Mouse (Mus musculus) heart, embryonic 16.5 days (tissue): ENCODE measurements at regions not wholly inside any gene's neighbourhood (a gene's known extent, or its start where the extent isn't known, plus 50 kb on each side); places are given as distances from the start of the nearest gene placed in this dataset.

Experiments
- ATAC-seq: fragments of 200-750 bp; cut with Nextera tagmentation; replicated peaks from 2 replicates; pipeline ENCODE4 v1.8.0; 2017; ENCODE audit warnings: moderate number of reproducible peaks; ENCODE audit not compliant: insufficient read depth, low FRiP score; ENCODE audit errors: extremely low read depth
- H3K27ac ChIP-seq: fragments of 300-500 bp; sonication (generic); 2 replicates; pipeline ENCODE4 v1.5.1; 2014; ENCODE audit warnings: mild to moderate bottlenecking, low read length, control low read depth, moderate library complexity
- H3K27me3 ChIP-seq: fragments of 300-500 bp; sonication (generic); 2 replicates; pipeline ENCODE4 v1.6.1; 2014; ENCODE audit warnings: low read length, mixed read lengths; ENCODE audit not compliant: control insufficient read depth, insufficient read depth
- H3K36me3 ChIP-seq: fragments of 300-500 bp; sonication (generic); 2 replicates; pipeline ENCODE4 v1.6.1; 2014; ENCODE audit not compliant: control insufficient read depth, insufficient read depth
- H3K4me1 ChIP-seq: fragments of 300-500 bp; sonication (generic); 2 replicates; pipeline ENCODE4 v1.6.1; 2014; ENCODE audit warnings: low read length, mixed read lengths; ENCODE audit not compliant: control insufficient read depth, insufficient read depth
- H3K4me2 ChIP-seq: fragments of 300-500 bp; sonication (generic); 2 replicates; pipeline ENCODE4 v1.6.1; 2014; ENCODE audit warnings: low read depth, mild to moderate bottlenecking, control low read depth, low read length
- H3K4me3 ChIP-seq: fragments of 300-500 bp; sonication (generic); 2 replicates; pipeline ENCODE4 v1.5.1; 2014; ENCODE audit warnings: mild to moderate bottlenecking, control low read depth, low read length
- H3K9ac ChIP-seq: fragments of 300-500 bp; sonication (generic); 2 replicates; pipeline ENCODE4 v1.6.1; 2014; ENCODE audit warnings: low read length, control low read depth
- H3K9me3 ChIP-seq: fragments of 300-500 bp; sonication (generic); replicated peaks from 2 replicates; pipeline ENCODE4 v1.6.1; 2016; ENCODE audit warnings: low read length; ENCODE audit not compliant: control insufficient read depth
- WGBS: fragments of 180-500 bp; shearing (Covaris S2); extraction: QIAGEN DNeasy Blood & Tissue Kit; methylation state at CpG from one replicate; pipeline ENCODE4 v1.1.7; 2014; 5-methylcytosine and 5-hydroxymethylcytosine counted together

DNA sequence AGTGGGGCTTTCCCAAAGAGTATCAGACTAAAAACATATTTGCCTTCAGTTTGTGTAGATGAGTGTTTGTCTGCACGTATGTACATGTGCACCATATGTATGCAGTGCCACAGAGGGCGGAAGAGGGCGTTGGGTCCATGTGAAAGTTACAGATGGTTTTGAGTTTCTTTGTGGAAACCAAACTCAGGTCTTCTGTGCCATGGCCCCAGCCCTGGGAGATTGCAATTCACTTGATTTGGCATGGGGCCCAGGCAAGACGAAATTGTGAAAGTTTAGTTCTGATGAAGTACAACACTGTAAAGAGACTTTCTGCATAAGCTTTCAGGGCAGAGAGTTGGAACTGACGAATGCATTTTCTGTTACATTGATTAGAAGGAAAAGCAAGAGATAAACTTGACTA lies 255.4 kb upstream of the Nbea start:
- H3K27ac ChIP-seq, result no peak overlapping the region
- WGBS, result 77% methylated on average over 5 of the region's 5 CpGs

DNA sequence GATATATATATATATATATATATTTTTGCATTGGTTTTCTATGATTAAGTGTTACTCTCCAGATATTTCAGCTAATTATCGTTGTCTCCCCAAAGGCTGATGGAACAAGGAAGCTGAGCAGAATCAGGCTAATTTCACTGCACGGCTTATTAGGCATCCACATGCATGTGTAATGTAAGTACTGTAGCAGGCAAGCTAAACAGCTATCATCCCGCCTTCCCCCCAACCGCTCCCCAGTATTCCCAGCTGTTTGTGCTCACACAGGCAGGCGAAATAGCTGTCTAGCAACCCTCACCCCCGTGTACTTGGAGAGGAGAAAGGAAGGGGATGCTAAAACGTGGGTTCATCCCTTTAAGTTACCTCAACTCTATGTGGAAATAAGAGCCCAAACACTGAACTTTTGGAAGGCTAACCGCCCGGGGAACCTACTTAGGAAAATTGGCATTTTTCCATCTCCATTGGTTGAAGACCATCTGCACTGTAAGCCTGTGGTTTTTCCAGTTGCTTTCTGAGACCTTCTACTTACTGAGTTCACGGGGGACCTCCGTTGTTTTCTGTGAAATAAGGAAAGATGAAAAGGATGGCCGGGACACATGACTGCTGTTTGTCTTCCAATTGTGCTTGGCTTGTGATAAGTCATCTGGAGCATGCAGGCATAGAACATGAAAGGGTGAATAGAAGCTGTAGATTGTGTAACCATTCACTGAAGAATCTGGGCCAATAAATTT lies 254.7 kb upstream of the Nbea start:
- WGBS, result 70% methylated on average over 12 of the region's 12 CpGs
- ATAC-seq, result no peak

More for the DNA sequence above, 255.4 kb upstream of the Nbea start:
- ATAC-seq, result no peak
- no peak overlapping the region for H3K9ac ChIP-seq
- no peak overlapping the region for H3K4me2 ChIP-seq
- no peaks in the 10 kb centered on the region for H3K36me3 ChIP-seq
- no peaks in the 10 kb centered on the region for H3K9me3 ChIP-seq
- H3K4me1 ChIP-seq, result peaks cover 6% of the 10 kb centered on the region; the same call in 1 of the 2 replicates
- no peak overlapping the region for H3K4me3 ChIP-seq
- H3K27me3 ChIP-seq, result no peaks in the 10 kb centered on the region

DNA sequence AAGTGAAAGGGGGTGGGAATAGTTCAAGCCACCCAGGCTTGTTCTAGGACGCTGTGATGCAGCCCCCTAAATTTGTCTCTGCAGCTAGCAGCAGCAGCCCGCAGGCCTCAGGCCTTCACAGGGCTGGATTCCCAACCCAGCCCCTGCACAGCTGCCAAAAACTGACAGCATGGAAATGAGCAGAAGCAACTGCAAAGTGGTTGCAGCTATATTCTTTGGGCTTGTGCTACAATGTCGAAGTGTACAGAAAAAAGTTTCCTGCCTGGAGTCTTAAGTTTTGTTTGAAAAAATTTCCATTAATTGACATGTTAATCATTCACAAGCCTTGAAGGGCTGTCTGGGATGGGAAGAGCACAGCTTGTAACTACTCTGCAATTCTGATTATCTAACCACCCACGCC lies 253.6 kb upstream of the Nbea start:
- WGBS, result 44% methylated on average over 4 of the region's 4 CpGs
- no peak for ATAC-seq

More for the DNA sequence above, 254.7 kb upstream of the Nbea start:
- Histone ChIP-seq H3K4me1 (peaks cover 6% of the 10 kb centered on the region; the same call in 1 of the 2 replicates), H3K27me3 (no peaks in the 10 kb centered on the region), H3K9me3 (no peaks in the 10 kb centered on the region), H3K4me3 (no peak overlapping the region), H3K36me3 (no peaks in the 10 kb centered on the region), H3K4me2 (no peak overlapping the region), H3K9ac (no peak overlapping the region), H3K27ac (no peak overlapping the region)

DNA sequence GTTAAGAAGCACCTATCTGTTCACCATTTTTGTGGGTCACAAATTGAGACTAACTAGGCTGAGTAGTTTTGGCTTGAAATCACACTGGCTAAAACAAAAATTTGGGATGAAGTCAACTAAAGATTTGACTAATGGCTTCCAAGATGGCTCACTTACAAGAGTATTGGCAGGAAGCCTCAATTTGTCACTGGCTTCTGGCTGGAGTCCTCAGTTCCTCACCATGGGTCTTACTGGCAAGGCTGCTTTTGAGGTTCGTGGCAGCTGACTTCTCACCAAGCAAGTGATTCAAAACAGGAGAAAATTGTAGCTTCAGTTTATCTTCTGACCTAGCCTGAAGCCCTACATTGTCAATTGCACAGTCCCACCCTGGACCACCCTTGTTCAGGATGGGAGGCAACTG lies 250.0 kb upstream of the Nbea start:
- ATAC-seq, result no peak
- Histone ChIP-seq H3K4me1 (peaks cover 4% of the 10 kb centered on the region; the same call in 1 of the 2 replicates), H3K9me3 (no peaks in the 10 kb centered on the region), H3K27ac (no peak overlapping the region), H3K9ac (no peak overlapping the region), H3K4me2 (no peak overlapping the region), H3K36me3 (no peaks in the 10 kb centered on the region), H3K27me3 (no peaks in the 10 kb centered on the region), H3K4me3 (no peak overlapping the region)
- 62% methylated on average over 1 of the region's 1 CpGs for WGBS

More for the DNA sequence above, 253.6 kb upstream of the Nbea start:
- H3K9me3 ChIP-seq, result no peaks in the 10 kb centered on the region
- H3K4me3 ChIP-seq, result no peak overlapping the region
- no peaks in the 10 kb centered on the region for H3K27me3 ChIP-seq
- no peaks in the 10 kb centered on the region for H3K36me3 ChIP-seq
- no peak overlapping the region for H3K9ac ChIP-seq
- H3K4me1 ChIP-seq, result peaks cover 6% of the 10 kb centered on the region; the same call in 1 of the 2 replicates
- H3K27ac ChIP-seq, result no peak overlapping the region
- no peak overlapping the region for H3K4me2 ChIP-seq

DNA sequence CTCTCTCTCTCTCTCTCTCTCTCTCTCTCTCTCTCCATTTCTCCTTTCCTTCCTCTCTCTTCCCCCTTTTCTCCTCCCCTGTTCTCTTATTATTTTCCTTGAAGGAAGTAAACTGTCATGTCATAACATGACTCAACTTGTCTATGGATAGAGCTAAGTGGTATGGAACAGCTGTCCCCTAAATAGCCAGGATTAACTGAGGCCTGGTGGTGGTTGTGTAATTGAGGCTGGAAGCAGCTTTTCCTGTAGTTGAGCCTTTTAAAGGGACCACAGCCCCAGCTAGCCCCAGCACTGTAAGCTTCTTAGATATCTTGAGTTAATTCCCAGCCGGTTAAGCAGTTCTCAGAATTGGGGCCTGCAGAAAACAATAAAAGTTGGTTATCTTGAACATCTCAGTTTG lies 243.7 kb upstream of the Nbea start:
- H3K9me3 ChIP-seq, result no peaks in the 10 kb centered on the region
- H3K4me3 ChIP-seq, result no peak overlapping the region
- no peak overlapping the region for H3K9ac ChIP-seq
- no peak overlapping the region for H3K27ac ChIP-seq
- H3K4me2 ChIP-seq, result no peak overlapping the region
- ATAC-seq, result no peak
- H3K4me1 ChIP-seq, result no peaks in the 10 kb centered on the region
- H3K27me3 ChIP-seq, result no peaks in the 10 kb centered on the region
- H3K36me3 ChIP-seq, result no peaks in the 10 kb centered on the region
- 77% methylated on average over 1 of the region's 1 CpGs for WGBS

DNA sequence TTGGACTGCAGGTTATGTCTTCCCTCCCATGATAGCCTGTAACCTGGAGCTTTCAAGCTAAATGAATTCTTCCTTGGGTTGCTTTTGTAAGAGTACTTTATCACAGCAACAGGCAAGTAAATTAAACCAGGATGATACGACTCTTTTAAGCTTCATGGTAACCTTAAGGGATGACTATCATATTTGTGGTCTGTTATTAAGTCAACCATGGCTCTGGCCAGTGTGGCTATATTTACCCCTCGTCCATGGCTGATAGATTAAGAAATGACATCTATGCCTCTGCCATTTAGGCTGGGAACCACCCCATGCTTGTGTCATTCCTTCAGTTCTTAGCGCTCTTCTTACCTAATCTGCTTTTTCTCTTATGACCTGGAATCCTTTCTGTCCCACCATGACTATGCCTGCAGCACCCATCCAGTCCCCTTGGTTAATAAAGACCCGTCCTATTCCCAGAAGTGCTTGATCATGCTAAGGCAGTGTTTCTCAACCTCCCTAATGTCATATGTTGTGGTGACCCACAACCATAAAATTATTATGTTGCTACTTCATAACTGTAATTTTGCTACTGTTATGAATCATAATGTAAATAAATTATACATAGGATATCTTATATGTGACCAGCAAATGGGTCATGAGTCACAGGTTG lies 214.5 kb upstream of the Nbea start:
- Histone ChIP-seq H3K9ac (no peak overlapping the region), H3K4me1 (no peaks in the 10 kb centered on the region), H3K27me3 (no peaks in the 10 kb centered on the region), H3K36me3 (no peaks in the 10 kb centered on the region), H3K27ac (no peak overlapping the region), H3K9me3 (no peaks in the 10 kb centered on the region), H3K4me2 (no peak overlapping the region), H3K4me3 (no peak overlapping the region)
- WGBS, result 80% methylated on average over 4 of the region's 4 CpGs
- no peak for ATAC-seq

DNA sequence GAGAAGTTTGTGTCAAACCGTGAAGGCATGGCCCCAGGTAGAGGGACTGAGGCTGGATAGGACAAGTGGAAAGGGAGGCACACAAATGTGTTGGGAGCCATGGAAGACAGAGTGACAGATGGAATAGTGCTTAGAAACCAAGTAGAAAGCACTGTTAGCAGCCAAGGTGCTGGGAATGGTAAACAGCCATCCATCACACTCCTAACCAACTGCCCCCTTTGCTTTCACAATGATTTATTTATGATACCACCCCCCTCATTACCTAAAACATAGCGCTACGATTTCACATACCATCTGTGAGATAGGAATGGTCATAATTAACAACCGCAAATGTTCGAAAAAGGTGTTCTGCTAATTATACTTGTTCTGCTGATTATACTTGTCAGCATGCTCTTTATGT lies 209.6 kb upstream of the Nbea start:
- WGBS, result 77% methylated on average over 5 of the region's 5 CpGs
- H3K4me1 ChIP-seq, result no peaks in the 10 kb centered on the region
- no peaks in the 10 kb centered on the region for H3K27me3 ChIP-seq
- no peak for ATAC-seq
- H3K4me2 ChIP-seq, result no peak overlapping the region
- H3K4me3 ChIP-seq, result no peak overlapping the region
- no peak overlapping the region for H3K9ac ChIP-seq
- no peaks in the 10 kb centered on the region for H3K36me3 ChIP-seq
- H3K27ac ChIP-seq, result no peak overlapping the region
- H3K9me3 ChIP-seq, result no peaks in the 10 kb centered on the region

DNA sequence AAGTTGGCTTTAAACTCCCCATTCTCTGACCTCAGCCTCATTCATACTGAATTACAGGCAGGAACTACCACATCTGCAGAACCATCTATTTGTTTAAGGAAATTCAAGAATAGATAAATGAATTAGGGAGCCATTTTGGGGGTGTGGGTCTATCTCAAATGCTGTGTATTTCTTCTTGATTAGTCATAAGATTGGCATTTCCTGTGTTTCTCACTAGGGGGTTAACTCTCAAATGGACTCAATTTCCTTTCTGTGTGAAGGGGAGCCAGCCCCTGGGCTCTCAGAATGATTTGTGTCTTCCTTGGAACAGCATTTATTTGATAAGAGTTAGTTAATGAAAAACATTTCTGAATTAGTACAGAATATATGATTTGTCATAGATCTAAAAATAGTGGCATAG lies 196.8 kb upstream of the Nbea start:
- Histone ChIP-seq H3K4me2 (no peak overlapping the region), H3K4me3 (no peak overlapping the region), H3K9me3 (no peaks in the 10 kb centered on the region), H3K9ac (no peak overlapping the region), H3K4me1 (no peaks in the 10 kb centered on the region), H3K27me3 (no peaks in the 10 kb centered on the region), H3K27ac (no peak overlapping the region), H3K36me3 (no peaks in the 10 kb centered on the region)
- no peak for ATAC-seq

DNA sequence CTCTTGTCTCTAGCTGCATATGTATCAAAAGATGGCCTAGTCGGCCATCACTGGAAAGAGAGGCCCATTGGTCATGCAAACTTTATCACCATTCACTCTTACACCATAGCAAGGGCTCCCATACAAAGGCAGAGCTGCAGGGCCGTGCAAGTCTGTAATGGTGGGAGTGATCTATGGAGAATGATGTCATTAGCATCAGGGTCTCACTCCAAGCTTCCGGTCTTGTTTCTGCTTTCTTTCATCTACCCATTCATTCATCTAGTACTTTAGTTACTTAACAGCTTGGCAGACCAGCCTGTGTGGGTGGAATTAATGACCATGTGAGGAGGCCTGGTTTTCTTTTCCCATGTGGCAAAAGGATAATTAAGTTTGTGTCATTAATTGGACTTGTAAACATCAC lies 196.0 kb upstream of the Nbea start:
- H3K4me3 ChIP-seq, result no peak overlapping the region
- H3K9me3 ChIP-seq, result no peaks in the 10 kb centered on the region
- no peaks in the 10 kb centered on the region for H3K36me3 ChIP-seq
- no peak overlapping the region for H3K27ac ChIP-seq
- no peak overlapping the region for H3K9ac ChIP-seq
- H3K4me2 ChIP-seq, result no peak overlapping the region
- ATAC-seq, result no peak
- H3K27me3 ChIP-seq, result no peaks in the 10 kb centered on the region
- no peaks in the 10 kb centered on the region for H3K4me1 ChIP-seq
- 69% methylated on average over 3 of the region's 3 CpGs for WGBS
